Mouse (Mus musculus): Measurements from ENCODE around the gene Uggt1.

GRCm38 (mm10) chr1:36105917-36106706, 138.4 kb downstream of the Uggt1 start:
- TF ChIP-seq CTCF (IDR thresholded peaks at IDR 0.05; ENCODE audit: low read depth) (no peak), EP300 (IDR thresholded peaks at IDR 0.05; ENCODE audit: low read depth) (no peak)

All from liver, embryonic 14.5 days (tissue).